Mouse (Mus musculus): ENCODE results near the gene Gsdme.
A peak's percentile ranks its signal among the peaks of the same experiment; 100 is the strongest.

Gsdme gene

DNA sequence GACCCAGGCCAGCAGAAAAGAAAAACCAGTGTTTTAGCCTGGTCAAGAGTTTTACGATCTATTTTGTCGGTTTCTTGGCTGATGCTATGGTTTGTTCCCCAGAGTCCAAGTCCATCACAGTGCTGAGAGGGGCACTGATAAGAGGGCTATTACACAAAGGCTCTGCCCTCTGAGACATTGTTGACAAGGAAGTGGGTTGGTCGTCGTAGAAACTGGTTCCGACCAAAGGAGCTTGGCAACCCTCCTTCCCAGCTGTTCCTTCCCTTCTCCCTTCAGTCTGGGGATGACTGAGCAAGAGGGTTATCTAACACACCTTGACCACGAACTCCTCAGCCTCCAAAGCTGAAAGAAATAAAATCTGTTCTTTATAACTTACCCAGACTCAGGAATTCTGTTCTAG lies at the start of gene Gsdme:
Gene Gsdme, minus strand, starts transcription at position 193 of the 400 bp plus-strand sequence.
- DNase-seq (ENCODE audit: low spot score), result no peak

DNA sequence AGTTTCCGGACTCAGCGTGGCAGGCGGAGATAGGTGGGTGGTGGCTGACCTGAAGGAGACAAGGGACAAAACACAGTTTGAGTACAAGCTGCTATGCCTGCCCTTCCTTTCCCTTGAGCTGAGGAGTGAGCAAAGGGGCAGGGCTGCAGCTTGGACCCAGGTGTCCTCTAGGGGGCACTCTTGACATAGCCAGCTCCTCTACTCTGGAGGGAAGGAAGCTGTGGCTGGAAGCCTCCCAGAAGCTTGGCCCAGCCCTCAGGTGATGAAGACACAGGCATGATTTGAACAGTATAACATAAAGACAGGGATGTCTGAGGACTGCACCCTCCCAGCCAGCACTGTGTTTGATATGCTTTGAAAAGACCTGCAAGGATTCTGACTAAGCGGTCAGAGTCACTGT lies 49.0 kb upstream of the Gsdme start:
- DNase-seq (ENCODE audit: low spot score), result peak; percentile 54

DNA sequence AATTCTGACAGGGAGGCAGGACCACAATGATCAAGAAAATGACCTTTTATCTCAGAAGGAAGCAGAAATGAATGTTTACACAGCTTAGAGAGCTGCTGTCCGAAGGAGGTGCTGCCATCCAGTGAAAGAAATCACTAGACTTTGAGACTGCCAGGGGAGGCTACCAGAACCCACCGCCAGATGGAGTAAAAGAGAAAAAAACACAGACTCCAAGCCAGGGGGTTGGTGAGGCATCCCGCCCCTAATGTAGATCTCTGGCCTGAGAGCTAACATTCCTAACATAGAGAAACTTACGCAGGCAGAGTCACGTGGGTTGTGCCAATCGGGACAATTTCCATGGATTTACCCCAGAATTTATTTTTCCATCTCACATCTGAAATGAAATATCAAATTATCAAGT lies 45.4 kb upstream of the Gsdme start:
- no peak for DNase-seq (ENCODE audit: low spot score)

DNA sequence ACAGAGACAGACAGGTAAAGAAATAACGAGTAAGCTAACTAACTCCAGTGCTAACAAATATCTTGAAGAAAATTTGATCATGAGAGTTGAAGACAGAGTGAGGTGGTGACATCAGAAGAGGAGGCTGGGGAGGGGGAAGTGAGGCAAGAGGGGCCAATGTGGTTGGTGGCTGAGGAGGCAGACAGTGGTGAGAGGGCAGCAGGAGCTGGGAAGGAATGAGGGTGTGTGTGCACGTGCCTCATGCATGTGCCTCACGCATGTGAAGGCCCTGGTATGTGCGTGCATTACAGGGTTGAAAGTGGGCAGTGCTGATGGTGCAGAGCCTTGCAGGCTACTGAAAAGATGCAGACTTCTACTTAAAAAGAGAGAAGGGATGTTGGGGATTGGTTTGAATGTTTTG lies 43.0 kb upstream of the Gsdme start:
- DNase-seq (ENCODE audit: low spot score), result no peak

DNA sequence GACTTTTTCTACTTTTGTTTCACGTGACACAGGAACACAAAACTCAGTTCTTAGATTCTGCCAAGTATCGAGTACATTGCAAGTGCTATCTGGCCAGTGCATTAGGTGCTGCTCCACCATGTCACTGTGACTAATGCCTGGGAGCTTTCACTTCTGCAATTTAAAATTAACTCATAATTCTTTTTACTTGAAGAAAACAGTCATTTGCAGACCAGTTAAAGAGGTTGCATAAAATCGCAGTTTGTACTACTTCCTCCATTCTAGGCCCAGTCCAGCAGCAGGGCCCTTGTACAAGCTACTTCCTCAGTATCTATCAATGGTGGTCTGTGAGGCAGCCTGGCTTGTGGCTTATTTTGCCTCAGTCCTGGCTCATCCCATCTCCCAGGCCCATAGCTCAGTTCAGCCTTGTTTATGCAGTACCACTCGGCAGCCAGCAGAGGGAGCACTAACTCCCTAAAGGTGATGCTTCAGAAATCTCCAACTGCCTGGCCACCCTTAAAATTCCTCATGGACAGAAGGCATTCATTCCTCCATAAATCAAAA lies 41.4 kb upstream of the Gsdme start:
- DNase-seq (ENCODE audit: low spot score), result peak; percentile 33

DNA sequence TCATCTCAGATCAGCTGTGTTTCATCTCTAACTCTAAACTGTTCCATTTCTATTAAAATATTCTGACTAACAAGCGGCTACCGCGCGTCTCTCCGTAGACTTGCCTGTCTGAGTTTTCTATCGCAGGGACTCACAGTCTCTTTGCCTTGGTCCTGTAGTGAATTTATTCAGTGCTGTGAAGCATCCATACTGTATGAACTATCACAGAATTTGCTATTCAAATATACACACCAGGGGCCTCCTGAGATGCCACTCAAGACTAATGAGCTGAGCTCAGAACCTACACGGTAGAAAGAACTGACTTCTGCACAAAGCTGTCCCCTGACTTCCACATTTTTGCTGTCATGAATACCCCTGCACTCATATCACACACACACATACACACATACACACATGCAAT lies 37.5 kb upstream of the Gsdme start:
- DNase-seq (ENCODE audit: low spot score), result no peak

DNA sequence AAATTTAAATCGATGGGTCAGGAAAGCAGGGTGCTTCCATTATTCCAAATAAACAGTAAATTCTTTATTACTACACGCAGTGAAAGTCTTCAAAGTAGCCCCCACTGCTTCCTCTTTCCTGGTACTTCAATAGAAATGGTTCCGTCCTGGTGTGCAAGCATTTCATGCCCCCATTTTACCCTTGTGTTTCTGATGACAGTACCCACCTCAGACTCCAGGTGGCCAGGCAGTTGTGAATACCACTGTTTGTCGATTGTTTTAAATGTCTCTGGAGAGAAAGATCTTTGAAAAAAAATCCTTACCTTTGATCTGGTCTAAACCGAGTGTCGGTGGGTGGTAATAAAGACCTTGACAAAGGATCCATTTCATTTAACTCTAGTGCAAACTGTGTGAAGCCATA lies 37.0 kb upstream of the Gsdme start:
- no peak for DNase-seq (ENCODE audit: low spot score)

DNA sequence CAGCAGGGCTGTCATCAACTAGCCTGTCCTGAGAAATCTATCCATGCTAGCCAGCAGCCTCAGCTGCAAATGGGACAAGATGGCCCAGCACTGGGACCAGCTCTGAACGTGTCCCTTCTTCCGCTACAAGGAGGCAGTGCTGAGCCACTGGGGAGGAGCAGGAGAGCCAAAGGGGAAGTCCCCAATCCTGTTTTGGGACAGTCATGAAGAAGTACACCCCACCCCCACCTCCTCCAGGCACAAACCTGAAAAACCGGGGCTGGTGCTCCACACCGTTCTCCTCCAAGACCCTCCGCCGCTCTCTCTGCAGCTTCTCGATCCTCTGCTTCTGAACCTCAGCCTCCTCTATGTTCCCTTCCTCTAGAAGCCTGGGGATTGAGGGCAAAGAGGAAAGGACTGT lies 35.4 kb upstream of the Gsdme start:
- DNase-seq (ENCODE audit: low spot score), result no peak

DNA sequence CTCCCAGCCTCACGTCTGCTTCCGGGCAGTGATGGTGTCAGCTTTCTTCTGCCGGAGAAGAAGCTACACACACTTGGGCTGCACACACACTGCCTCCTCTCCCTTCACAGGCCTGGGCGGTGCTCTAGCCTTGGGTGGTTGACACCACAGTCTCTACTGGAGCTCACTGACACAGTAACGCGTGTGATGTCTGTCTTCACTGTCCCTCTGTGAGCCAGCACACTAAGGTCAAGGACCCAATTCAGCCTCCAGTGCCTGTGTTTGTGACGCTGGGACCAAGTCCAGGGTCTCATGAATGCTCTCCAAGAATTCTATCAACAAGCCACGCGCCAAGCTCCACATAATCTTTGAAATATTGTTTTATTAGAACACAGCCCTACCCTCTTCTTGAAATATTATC lies 34.0 kb upstream of the Gsdme start:
- no peak for DNase-seq (ENCODE audit: low spot score)

DNA sequence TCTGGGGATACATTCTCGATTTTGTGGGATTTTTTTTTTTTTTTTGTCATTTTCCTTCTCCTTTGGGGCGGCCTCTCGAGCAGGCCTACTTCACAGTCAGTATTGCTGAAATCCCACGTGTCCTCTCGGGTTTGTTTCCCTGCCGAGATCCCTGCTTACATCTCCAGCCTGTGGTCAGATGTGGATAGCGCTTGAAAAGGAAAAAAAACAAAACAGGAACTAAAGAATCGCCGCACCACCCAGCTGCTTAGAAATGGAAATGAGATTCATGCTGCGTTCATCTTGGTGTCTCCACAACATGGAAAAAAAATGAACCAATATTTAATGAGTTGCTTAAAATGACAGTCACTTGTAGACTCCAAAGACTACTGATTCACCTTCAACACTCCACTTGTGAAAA lies 31.5 kb upstream of the Gsdme start:
- no peak for DNase-seq (ENCODE audit: low spot score)

DNA sequence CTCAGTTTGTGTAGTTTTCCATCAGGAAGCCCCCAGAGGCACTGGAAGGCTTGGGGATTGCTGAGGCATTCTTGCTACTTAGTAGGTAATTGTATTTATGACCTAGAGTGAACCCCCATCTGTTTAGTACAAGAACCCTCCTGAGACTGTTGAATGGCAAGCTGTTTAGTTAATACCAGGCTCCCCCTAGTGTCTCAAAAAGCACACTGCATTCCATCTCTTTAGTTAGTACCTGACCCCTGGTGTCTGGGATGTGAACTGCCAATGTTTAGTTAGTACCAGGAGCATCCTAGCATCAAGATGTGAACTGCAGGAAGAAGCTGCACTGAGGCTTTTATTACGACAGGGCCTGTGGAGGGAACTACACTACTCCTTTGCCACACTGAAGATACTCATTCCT lies 30.5 kb upstream of the Gsdme start:
- DNase-seq (ENCODE audit: low spot score), result peak; percentile 12

DNA sequence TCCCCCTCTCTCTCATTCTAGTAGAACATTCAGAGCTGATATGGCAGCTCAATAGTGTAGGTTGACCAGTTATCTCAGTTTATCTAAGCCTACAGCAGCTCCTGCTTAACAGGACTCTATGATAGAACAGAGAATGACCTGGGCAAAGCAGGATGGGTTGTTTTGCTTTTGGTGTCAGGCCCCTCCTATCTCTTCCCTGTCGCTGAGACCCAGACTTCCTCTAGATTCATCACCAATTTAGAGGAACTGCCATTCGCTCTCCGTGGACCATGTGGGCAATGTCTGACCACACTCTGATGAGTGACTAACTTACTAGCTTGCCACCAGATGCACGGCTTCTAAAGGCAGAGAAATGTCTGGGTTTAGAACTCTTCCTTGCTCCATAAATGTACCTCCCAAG lies 28.0 kb upstream of the Gsdme start:
- DNase-seq (ENCODE audit: low spot score), result no peak

DNA sequence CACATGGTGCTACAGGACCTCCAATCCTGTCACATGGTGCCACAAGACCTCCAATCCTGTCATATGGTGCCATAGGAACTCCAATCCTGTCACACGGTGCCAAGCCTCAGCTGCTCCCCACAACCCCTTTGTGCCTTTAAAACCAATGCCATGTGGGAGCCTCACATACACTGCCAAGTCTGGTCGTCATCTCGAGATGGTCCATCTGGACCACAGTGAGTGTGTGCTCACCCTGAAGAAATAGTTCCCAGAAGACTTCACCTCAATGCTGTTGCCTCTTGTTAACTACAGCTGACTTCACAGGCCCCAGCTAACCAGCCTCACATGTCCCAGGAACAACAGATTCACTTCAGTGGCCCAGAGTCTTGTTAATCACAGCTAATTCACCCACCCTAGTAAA lies 23.2 kb upstream of the Gsdme start:
- no peak for DNase-seq (ENCODE audit: low spot score)

DNA sequence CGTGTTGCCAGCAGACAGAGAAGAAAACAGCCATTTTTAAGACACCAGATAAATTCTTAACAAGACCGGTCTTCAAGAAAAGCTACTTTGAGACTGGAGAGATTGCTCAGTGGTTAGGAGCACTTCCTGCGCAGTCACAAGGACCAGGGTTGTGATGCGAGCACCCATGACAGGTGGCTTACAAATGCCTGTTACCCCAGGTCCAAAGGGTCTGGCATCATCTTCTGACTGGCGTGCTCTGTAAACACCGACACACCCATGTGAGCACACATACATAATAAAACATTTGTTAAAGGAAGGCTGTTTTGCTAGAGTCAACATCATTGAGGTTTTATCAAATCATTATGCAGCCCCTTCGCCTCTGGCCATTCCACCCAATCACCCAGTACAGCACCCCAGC lies 16.0 kb upstream of the Gsdme start:
- DNase-seq (ENCODE audit: low spot score), result no peak

DNA sequence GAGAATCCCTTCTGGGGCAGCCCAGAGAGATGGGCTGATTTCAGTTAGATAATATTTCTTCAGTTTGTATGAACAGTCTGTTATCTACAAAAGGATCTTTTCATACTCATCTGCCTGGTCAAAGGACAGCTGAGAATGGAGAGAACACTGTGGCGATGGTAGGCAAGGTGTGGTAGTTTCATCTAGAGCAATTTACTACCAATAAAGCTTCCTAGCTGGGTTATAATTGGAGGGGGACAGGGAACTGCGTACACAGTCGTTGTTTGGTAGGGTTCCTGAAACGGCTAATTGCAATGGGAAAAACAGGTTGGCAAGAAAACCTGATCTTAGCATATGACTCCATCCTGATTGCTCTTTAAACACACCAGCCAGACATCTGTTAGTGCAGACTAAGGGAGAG lies 10.3 kb upstream of the Gsdme start:
- no peak for DNase-seq (ENCODE audit: low spot score)

DNA sequence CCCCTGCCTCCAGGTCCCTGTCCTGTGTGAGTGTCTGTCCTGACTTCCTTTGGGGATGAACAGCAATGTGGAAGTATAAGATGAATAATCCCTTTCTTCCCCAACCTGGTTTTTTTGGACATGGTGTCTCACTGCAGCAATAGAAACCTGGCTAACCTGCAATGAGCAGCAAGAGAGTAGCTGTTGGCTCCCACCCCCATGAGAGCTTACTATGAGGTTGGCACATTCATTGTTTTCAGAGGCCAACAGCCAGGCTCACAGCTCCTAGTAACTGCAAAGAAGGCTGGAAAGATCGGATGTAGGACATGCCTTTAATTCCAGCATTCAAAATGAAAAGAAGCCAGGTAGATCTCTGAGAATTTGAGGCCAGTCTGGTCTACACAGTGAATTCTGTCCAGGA lies 9.8 kb upstream of the Gsdme start:
- DNase-seq (ENCODE audit: low spot score), result no peak

DNA sequence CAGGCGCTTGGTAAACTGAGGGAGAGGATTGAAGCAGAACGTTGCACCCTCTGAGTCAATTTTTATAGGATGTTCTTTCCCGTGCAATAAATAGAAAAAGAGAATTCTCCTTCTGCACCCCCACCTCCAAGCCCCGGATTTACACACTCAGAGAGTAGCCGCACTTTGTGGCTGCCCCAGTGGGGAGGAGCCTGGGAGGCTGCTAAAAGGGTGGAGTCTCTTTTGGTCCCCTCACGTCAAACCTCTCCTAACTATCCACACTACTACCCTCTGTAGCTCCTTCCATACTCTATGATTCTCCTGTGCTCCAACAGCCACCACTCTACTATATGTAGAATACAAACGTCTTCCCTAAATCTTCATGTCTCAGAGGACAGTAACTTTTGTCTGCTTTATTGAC lies 1.4 kb downstream of the Gsdme start:
- no peak for DNase-seq (ENCODE audit: low spot score)

DNA sequence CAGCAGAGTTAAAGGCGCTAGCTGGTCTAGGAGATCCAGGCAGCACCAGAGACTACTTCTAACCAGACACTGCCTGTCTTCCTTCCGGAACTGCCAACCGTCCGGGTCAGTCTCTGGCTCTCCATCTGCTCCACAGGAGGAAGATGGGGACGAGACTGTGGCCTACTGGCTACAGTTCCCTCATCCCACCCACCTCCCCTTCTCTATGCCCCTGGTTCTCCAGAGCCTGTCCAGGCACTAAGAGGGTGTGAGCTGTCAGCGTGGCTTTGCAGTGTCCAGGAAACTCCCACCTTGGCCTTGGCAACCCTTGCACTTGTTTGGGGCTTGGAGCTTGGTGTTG lies 1.8 kb downstream of the Gsdme start:
- DNase-seq (ENCODE audit: low spot score), result no peak

DNA sequence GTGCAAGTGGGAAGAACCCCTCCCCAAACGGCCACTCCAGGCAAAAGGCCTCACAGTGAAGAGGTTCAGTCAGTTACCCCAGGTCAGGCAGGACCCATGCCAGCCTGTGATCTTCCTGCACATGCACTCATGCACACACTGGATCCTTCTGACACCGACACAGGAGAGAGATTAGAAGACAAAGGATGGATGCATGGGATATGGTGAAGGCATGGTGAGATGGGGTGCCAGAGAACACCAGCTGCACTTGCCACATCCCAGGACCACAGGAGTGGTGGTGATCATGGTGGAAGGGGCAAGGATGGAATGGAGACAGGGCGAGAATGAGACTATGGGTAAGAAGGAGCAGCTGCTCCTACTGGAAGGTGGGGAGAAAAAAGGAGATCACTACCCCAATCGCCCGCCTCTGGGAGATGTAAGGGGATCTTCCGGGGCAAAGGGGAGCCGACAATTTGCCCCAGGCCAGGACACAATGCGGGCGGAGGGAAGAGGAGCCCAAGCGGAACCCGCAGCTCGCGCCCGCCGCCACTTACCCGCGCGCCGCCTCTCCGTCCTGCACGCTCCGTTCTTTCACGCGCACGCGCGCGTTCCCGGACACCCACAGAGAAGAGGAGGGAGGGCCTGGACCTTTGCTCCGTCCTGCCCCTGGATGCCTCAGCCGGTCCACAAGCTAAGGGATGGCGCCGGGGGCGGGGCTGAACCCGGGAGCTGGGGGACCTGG lies 2.3 kb downstream of the Gsdme start:
- peak; percentile 71 for DNase-seq (ENCODE audit: low spot score)

DNA sequence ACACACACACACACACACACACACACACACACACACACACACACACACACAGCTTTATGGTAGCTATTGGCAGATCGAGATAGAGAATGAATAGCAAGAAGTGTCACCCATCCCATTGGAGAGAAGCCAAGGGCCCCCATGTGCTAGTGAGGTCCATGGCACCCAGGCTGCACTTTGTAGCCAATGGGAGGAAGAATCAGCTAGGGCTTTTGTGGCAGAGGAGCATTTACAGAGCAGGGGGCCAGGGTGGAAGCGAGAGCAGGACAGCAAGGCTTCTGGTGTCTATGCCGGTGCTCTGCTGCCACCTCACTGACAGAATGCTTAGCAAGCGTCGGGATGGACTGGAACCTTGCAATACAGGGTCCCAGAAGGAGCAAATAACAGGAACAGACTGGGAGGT lies 8.3 kb downstream of the Gsdme start:
- no peak for DNase-seq (ENCODE audit: low spot score)

DNA sequence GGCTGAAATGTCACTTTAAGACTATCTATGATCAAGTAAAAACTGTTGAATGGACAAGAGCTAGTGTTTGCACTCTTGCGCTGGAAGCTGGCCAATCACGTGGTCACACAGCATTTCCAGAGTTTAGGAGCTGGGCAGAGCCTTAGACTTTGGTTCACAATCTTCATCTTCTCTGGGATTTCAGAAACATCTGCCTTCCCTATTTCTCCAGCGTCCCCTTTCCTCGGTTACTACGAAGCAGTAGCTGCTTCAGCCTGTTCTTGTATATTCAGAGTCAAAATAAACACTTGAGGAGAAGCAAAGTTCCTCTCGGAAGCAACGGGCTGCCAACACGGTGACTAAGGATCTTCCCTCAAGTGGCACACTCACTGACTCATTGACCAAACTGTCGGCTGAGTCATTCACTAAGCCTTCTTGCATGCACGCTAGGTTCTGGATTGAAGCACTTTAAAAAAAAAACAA lies 8.9 kb downstream of the Gsdme start:
- peak; percentile 51 for DNase-seq (ENCODE audit: low spot score)

DNA sequence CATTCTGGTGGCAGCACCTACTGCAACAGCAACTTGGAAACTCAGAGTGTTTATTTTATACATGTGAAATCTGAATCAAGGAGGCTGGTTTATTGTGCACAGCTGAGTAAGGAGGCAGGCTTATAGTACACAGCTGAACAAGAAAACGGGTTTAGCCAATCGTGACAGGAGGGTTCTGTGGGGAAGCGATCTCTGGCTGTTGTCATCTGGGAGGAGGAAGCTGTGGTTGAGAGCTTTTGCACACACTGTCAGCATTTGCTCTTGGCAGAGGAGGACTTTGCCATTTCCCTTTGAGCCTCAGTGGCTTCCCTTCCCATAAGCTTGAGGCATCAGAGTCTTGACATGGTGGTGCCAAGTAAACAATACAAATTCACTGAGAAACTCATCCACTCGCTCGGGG lies 11.0 kb downstream of the Gsdme start:
- no peak for DNase-seq (ENCODE audit: low spot score)

DNA sequence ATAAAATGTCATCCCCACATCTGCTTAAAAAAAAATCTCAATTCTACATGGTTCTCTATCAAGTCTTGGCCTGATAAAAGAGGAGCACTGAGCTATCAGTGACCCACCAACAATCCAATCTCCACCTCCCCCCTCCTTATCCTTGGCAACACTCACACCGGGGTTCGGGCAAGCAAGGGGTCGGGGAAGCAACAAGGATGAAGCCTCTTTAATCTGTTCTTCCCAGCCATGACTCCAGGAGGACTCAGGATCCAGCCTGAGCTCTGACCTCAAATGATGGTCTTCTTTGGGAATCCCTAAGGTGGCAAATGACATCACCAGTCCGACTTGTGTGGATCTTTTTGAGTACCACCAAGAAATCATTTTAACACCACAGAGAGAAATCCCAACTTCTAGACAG lies 15.9 kb downstream of the Gsdme start:
- no peak for DNase-seq (ENCODE audit: low spot score)

DNA sequence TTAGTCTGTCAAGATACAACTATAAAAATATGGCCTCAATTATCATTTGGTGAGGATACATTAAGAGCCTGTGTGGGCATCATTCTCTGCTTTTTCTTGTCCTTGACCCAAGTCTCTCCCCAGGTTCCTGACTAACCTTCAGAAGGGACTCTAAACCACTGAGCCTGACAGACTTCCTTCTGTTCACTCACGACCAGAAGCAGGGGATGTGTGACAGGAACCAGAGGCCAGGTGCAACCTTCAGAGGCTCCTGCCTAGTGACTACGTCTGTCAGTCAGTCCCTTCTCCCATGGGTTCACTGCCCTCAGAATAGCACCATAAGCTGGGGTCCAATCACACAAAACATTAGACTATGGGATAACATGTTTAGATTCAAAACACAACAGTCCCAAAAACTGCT lies 16.3 kb downstream of the Gsdme start:
- DNase-seq (ENCODE audit: low spot score), result no peak
